Mouse (Mus musculus) CH12.LX (cell line): ENCODE measurements around the gene Ocrl.

ENCODE experiments used
- CTCF ChIP-seq, 2 experiments: IDR thresholded peaks in 1 of 2; conservative IDR thresholded peaks in 1 of 2; 2 replicates each; pipeline ENCODE4 v1.5.1; 2011 to 2012; ENCODE audit warnings: low read depth in 2 of 2, low read length in 2 of 2, improper control_type of control experiment in 1 of 2, inconsistent platforms in 1 of 2, mild to moderate bottlenecking in 1 of 2, moderate library complexity in 1 of 2
- HCFC1 ChIP-seq: IDR thresholded peaks from 2 replicates; pipeline ENCODE4 v1.6.1; 2012; ENCODE audit warnings: low read depth, mild to moderate bottlenecking, inconsistent platforms, low read length, improper control_type of control experiment
- JUND ChIP-seq: conservative IDR thresholded peaks from 2 replicates; pipeline ENCODE4 v1.6.1; 2011; ENCODE audit warnings: low read depth, low read length, improper control_type of control experiment
- KAT2A ChIP-seq: IDR thresholded peaks from 2 replicates; pipeline ENCODE4 v1.6.1; 2012; ENCODE audit warnings: low read length, improper control_type of control experiment, inconsistent platforms; ENCODE audit not compliant: insufficient replicate concordance
- MEF2A ChIP-seq: IDR thresholded peaks from 2 replicates; pipeline ENCODE4 v1.6.1; 2014; ENCODE audit warnings: low read depth, mild to moderate bottlenecking, inconsistent platforms, low read length, improper control_type of control experiment, borderline replicate concordance
- POLR2A ChIP-seq: IDR thresholded peaks from 2 replicates; pipeline ENCODE4 v1.6.1; 2011; ENCODE audit warnings: low read depth, mild to moderate bottlenecking, improper control_type of control experiment, low read length

DNA sequence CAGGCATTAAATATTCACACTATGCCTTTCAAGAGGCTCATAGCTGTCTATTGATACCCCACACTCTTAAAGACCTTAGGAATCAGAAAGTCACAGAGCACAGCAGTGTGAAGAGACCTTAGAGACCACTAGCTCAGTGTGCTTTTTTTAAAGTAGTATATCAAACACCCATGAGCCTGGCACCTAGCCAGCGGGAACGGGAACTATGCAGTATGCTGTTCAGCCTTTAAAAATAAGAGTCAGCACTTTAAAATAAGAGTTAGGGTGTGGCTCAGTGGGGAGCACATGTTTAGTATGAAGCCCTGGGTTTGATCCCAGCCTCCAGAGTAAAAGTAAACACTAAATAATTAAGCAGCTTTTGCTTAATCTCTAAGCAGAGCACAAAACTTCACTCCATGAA, 32.1 kb upstream of the Ocrl start:
- TF ChIP-seq CTCF (conservative IDR thresholded peaks at IDR 0.05 in 1 of 2, IDR thresholded peaks at IDR 0.05 in 1 of 2; ENCODE audit: low read depth in 2 of 2, low read length in 2 of 2) (no peak), KAT2A (no peak), JUND (no peak), MEF2A (no peak), HCFC1 (no peak), POLR2A (no peak)
